Mouse (Mus musculus) bone marrow, adult 2 months (tissue): ENCODE measurements around the gene Lgr4.

Experiments used
- CTCF ChIP-seq: fragments of 200-500 bp; IDR thresholded peaks from 2 replicates; pipeline ENCODE4 v1.5.1; 2011; ENCODE audit warnings: low read length, control low read depth; ENCODE audit not compliant: control insufficient read depth, insufficient read depth
- POLR2A ChIP-seq: fragments of 200-500 bp; IDR thresholded peaks from 2 replicates; pipeline ENCODE4 v1.6.1; 2011; ENCODE audit warnings: low read depth, mild to moderate bottlenecking, control low read depth, low read length, borderline replicate concordance; ENCODE audit not compliant: control insufficient read depth

- TF ChIP-seq POLR2A (no peak), CTCF (no peak)
Observed at GRCm38 (mm10) chr2:109992448-109993073, 75.1 kb downstream of the Lgr4 start.
